Mouse (Mus musculus): Measurements from ENCODE around the gene Mdm1.
A peak's percentile ranks its signal among the peaks of the same experiment; 100 is the strongest.
"Not testable (repeated sequence)": the region's sequence is repeated elsewhere in the genome, so short reads cannot be mapped to it uniquely, and the experiment has no call there.

Mdm1 gene

GRCm38 (mm10) chr10:118125236-118125635 is 16.4 kb upstream of the Mdm1 start:
- no peak for DNase-seq

GRCm38 (mm10) chr10:118125776-118126445 is 15.7 kb upstream of the Mdm1 start:
- no peak for DNase-seq

GRCm38 (mm10) chr10:118129001-118129682 is 12.5 kb upstream of the Mdm1 start:
- DNase-seq, result no peak

GRCm38 (mm10) chr10:118130016-118130415 is 11.6 kb upstream of the Mdm1 start:
- no peak for DNase-seq

GRCm38 (mm10) chr10:118132993-118133392 is 8.6 kb upstream of the Mdm1 start:
- DNase-seq, result no peak

- no peak for DNase-seq
These were observed 3.1 kb upstream of the Mdm1 start for GRCm38 (mm10) chr10:118138508-118138907.

GRCm38 (mm10) chr10:118139837-118140570 is 1.6 kb upstream of the Mdm1 start:
- no peak for DNase-seq

- peak in 1 of 2 experiments; percentile 44 for DNase-seq
These were observed 532 bp downstream of the Mdm1 start for GRCm38 (mm10) chr10:118141884-118142801.

GRCm38 (mm10) chr10:118149381-118149780 is 7.8 kb downstream of the Mdm1 start:
- DNase-seq, result no peak

- no peak for DNase-seq
These were observed 9.3 kb downstream of the Mdm1 start for GRCm38 (mm10) chr10:118150866-118151265.

- no peak for DNase-seq
These were observed 14.3 kb downstream of the Mdm1 start for GRCm38 (mm10) chr10:118155932-118156331.

- peak in 1 of 2 experiments; percentile 28 for DNase-seq
These were observed 19.5 kb downstream of the Mdm1 start for GRCm38 (mm10) chr10:118161131-118161530.

- DNase-seq, result no peak
These were observed 27.6 kb downstream of the Mdm1 start for GRCm38 (mm10) chr10:118169212-118169611.

GRCm38 (mm10) chr10:118172416-118172815 is 30.8 kb downstream of the Mdm1 start:
- DNase-seq, result no peak

GRCm38 (mm10) chr10:118172876-118173275 is 31.3 kb downstream of the Mdm1 start:
- no peak for DNase-seq

- not testable (repeated sequence) for DNase-seq
These were observed 33.9 kb downstream of the Mdm1 start for GRCm38 (mm10) chr10:118175542-118175941.

GRCm38 (mm10) chr10:118178735-118179151 is 37.1 kb downstream of the Mdm1 start:
- no peak for DNase-seq

GRCm38 (mm10) chr10:118179265-118179664 is 37.7 kb downstream of the Mdm1 start:
- no peak for DNase-seq

- DNase-seq, result not testable (repeated sequence)
These were observed 53.5 kb downstream of the Mdm1 start for GRCm38 (mm10) chr10:118195150-118195549.

GRCm38 (mm10) chr10:118204642-118205041 is 63.0 kb downstream of the Mdm1 start, which contains the start of gene Il22:
TSS of gene Il22 (plus strand) at chr10:118204942.
- no peak for DNase-seq

- not testable (repeated sequence) for DNase-seq
These were observed 74.2 kb downstream of the Mdm1 start for GRCm38 (mm10) chr10:118215719-118216393.

All from cerebellum, postnatal 25 days (tissue).